Mouse (Mus musculus) heart, postnatal 10 days (tissue): ENCODE results near the gene Nppc. TPM values are rescaled to one million over a fixed set of nuclear protein-coding genes. Genes with fewer than 3 reads are reported as not detected.

Experiments
- DNase-seq, 2 experiments: peaks; one replicate each; pipeline ENCODE4 v3.0.0; 2021
- intact Hi-C: fragments of 180-260 bp; cut with DNase I; formaldehyde crosslinking; loops from one replicate; pipeline ENCODE4 v1.15.1; 2025
- total RNA-seq, 2 experiments: library from RNA; stranded (reverse); gene quantifications; 2 replicates each; pipeline ENCODE4 v1.2.3; 2021

Nppc gene
- total RNA-seq: under 1 TPM; 0.42 to 0.93 TPM

GRCm38 (mm10) chr1:86670279-86671038 is at the start of gene Nppc:
Gene Nppc (minus strand): TSS chr1:86670571.
- DNase-seq: peak; percentile 66 to 71
- intact Hi-C loops: no loop called here

DNA sequence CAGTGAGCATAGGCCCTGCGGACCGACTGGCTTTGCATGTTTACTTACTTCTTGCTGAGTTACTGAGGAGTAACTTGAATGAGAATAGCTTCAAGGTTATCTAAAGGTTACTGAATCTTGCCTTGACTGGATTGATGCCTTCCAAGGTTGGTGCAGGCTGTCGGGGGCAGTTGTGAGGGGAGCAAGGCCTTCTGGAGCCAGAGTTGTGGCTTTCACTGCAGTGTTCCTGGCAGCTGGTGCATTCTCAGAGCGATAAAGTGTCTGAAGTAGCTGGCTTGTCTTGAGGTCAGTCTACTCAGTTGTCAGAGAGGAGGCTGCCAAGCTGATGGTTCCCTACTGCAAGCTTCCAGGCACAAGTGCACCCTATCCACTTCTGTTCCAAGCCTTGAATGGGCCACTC is 49.0 kb upstream of the Nppc start:
- no peak for DNase-seq

GRCm38 (mm10) chr1:86718190-86718589 is 47.8 kb upstream of the Nppc start:
- no peak for DNase-seq
- intact Hi-C loops: no loop called here

More for the DNA sequence above, 49.0 kb upstream of the Nppc start:
- intact Hi-C loops: no loop called here

DNA sequence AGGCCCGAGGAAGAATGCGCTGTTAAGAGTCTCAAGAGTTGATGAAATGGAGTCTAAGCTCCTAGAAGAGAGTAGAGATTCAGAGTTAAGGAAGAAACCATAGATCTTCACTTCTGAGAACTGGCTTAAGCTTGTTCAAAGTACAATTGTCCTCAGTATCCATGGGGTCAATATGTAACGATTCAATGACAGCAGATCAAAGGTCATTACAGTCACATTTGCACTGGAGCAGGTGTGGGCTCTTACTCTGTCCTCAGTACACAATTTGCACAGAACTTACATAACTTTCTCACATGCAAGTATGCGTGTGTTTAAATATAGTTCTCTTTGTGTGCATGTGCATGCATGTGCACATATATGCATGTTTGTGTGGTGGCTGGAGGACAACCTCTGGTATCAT is 42.7 kb upstream of the Nppc start:
- DNase-seq: no peak
- intact Hi-C loops: no loop called here

DNA sequence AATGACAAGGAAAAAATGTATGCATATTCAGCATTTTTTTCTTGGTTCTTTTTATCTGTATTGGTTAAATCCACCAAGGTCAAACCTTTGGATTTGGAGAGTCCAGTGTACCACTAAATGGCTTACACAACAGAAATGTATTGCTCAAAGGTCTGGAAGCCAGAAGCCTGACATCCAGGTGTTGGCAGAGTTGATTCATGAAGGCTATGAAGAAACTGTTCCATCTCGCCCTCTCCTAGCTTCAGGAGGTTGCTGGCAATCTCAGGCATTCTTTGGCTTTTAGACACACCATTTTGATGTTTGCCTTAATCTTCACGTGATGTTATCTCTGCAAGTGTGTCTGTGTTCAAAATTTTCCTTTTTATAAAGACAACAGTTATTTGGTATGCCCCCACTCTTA is 41.7 kb upstream of the Nppc start:
- no peak for DNase-seq
- intact Hi-C loops: no loop called here

DNA sequence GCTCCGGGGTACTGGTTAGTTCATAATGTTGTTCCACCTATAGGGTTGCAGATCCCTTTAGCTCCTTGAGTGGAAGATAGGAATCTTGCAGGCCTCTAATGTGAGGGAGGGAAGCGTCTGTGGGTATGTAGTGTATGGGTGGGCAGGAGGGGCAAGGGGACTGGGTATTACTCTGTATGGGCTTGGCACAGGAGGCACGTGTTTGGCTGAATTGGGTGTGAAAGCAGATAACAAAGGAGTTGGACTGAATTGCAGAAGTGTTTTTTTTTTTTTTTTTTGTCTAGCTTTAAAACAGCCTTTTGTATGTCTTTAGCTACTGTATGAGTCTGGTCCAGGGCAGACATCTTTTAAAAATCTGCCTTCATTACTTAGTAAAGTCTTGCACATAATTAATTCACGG is 39.2 kb upstream of the Nppc start:
- intact Hi-C loops: no loop called here

GRCm38 (mm10) chr1:86705461-86705860 is 35.1 kb upstream of the Nppc start:
- no peak for DNase-seq
- intact Hi-C loops: no loop called here

More for the DNA sequence above, 39.2 kb upstream of the Nppc start:
- DNase-seq: no peak

DNA sequence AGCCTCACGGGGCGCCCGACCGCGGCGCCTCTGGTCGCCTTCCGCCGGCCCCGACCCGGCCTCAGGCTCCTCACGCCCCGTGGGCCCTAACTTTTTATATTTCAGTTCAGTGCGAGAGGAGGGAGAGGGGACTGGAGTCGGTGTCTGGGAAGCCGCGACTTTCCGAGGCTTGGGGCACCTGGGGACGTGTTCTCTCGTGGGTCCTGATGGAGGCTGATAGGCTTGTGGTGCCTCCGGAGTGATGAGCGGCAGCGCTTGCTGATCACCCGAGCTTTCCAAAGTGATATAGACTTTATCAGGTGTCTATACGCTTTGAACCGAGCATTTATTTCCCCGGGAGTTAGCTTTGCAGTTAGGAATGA is 33.6 kb upstream of the Nppc start:
- intact Hi-C loops: no loop called here
- no peak for DNase-seq

DNA sequence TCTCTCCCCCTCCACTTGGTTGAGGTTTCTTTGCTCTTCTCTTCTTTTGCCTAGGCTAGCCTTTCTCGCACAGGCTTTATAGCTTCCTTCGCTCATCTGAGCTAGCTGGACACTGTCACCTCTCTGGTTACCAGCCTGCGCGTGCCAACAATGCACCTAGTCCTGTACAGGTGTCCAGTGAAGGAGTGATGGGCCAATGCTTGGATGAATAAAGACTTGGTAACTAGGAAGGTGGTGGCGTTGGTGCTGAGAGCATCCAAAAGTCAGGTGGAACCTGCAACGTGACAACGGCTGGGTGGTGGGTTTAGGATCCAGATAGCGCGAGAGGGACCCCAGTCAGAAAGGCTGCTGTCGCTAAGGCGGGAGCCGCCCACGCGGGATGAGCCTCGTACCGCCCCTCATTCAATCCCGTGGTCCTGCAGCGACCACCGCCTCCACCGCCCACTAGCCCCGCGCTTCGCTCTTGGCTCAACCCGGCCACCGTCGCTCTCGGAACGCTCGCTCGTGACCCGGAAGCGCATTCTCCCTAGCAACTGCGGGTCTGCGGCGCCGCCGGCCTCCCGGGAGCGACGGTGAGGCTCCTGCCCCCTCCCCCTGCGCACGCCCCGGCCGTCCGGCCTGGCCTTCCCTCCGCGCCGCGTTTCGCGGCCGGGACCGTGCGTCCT is 33.1 kb upstream of the Nppc start, which contains the start of gene Dis3l2:
Dis3l2 (plus strand) TSS at position 509 of the 665 bp plus-strand sequence.
- peak; percentile 87 to 90 for DNase-seq
- intact Hi-C loops: no loop called here

GRCm38 (mm10) chr1:86700367-86700766 is 30.0 kb upstream of the Nppc start:
- no peak for DNase-seq

DNA sequence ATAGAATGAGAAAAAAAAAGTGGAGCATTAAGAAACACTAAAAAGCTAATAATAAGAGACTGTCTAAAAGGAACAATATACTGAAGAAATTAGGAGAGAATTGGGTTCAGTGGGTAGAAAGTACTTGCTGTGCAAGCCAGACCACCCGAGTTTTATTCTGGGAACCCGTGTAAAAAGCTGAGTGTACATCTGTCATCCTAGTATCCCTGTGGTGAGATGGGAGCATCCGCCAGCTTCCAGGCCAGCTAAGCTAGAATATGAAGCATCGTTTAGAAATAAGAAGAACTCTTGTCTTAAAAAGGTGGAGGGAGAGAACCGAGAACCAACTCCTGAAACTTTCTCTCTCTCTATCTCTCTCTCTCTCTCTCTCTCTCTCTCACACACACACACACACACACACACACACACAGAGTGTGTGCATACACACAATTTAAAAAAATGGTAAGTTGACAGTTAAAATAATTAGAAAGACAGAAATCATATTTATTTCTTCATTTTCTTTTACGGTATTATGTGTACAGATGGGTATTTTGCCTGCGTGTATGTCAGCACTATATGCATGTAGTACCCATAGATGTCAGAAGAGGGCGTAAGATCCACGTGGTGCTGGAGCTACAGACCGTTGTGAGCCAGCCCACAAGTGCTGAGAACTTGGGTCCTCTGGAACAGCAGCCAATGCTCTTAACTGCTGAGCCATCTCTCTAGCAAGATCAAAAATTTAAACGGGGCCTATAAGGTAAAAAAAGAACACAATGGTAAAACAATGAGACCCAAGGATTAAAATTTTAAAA is 29.2 kb upstream of the Nppc start:
- intact Hi-C loops: no loop called here
- no peak for DNase-seq

More at GRCm38 (mm10) chr1:86700367-86700766, 30.0 kb upstream of the Nppc start:
- intact Hi-C loops: no loop called here

- intact Hi-C loops: no loop called here
- DNase-seq: no peak
Observed at GRCm38 (mm10) chr1:86698721-86699120, 28.4 kb upstream of the Nppc start.

GRCm38 (mm10) chr1:86696948-86697347 is 26.6 kb upstream of the Nppc start:
- DNase-seq: no peak
- intact Hi-C loops: no loop called here

GRCm38 (mm10) chr1:86691027-86691426 is 20.7 kb upstream of the Nppc start:
- no peak for DNase-seq
- intact Hi-C loops: no loop called here

- intact Hi-C loops: no loop called here
- DNase-seq: no peak
Observed at GRCm38 (mm10) chr1:86687236-86687635, 16.9 kb upstream of the Nppc start.

- DNase-seq: no peak
- intact Hi-C loops: no loop called here
Observed at GRCm38 (mm10) chr1:86678667-86679066, 8.3 kb upstream of the Nppc start.

- intact Hi-C loops: no loop called here
- DNase-seq: peak; percentile 40 to 47
Observed at GRCm38 (mm10) chr1:86677624-86678023, 7.3 kb upstream of the Nppc start.

GRCm38 (mm10) chr1:86675126-86675525 is 4.8 kb upstream of the Nppc start:
- peak; percentile 63 to 71 for DNase-seq
- intact Hi-C loops: no loop called here

DNA sequence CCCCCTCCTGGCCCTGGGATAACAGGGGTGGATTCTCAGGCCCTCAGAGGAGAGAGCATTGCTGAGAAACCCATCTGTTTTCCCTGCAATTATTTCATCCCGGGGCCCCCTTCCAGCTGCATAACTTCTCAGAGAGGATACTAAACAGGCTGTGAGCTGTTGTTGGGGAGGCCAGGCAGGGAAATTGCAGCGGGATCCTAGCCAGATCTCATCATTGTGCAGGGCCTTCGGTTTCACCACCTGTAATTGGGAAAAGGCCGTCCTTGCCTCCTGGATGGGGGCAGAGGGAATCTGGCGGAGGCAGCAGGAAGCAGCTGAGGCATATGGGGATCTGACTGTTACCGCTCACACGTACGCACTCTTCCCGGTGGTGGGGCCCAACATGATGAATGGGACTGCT is 4.0 kb upstream of the Nppc start:
- peak; percentile 28 to 29 for DNase-seq
- intact Hi-C loops: no loop called here

DNA sequence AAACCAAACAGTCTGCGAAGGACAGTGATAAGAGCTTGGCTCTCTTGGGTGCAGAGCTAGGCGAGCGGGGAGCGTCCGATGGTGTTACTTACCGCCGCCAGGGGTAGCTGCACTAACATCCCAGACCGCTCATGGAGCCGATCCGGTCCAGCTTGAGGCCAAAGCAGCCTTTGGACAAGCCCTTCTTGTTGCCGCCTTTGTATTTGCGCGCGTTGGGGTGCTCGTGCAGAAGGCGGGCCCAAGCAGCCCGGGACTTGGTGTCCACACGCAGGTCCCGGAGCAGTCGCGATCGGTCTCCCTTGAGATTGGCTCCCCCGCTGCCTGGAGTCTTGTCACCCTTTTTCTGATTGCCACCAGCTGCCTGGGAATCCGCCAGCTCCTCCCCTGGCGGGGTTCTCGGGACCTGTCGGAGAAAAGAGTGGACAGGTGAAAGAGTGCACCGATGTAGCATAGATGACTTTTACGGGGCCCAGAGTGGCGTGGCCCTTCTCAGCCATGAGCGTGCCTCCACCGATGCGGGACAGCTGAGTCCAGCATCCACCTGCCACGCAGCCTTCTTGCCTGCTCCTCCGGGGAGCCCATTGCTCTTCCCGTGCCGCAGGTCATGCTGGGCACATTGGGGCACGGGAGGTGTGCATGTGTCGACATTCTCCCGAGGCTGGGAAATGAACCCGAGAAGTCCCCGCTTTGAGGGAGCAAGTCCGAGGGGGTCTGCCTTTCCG is 658 bp downstream of the Nppc start:
- intact Hi-C loops: loop anchor here (1.0 to 5.0 kb wide), 4 partner anchors 19 to 518 kb away; no protein-coding TSS in a partner anchor
- DNase-seq: peak; percentile 78 to 79

GRCm38 (mm10) chr1:86665091-86665490 is 5.3 kb downstream of the Nppc start:
- intact Hi-C loops: loop anchor here (5.0 kb wide), 1 partner anchor 522 kb away; no protein-coding TSS in a partner anchor
- no peak for DNase-seq
